Mouse (Mus musculus) CH12.LX (cell line): Measurements from ENCODE around the gene Tex261.

Source experiments
- BHLHE40 ChIP-seq: IDR thresholded peaks from 2 replicates; pipeline ENCODE4 v1.6.1; 2011; ENCODE audit warnings: mild to moderate bottlenecking, low read depth, low read length, improper control_type of control experiment
- CTCF ChIP-seq, 2 experiments: IDR thresholded peaks in 1 of 2; conservative IDR thresholded peaks in 1 of 2; 2 replicates each; pipeline ENCODE4 v1.5.1; 2011 to 2012; ENCODE audit warnings: low read depth in 2 of 2, low read length in 2 of 2, improper control_type of control experiment in 1 of 2, inconsistent platforms in 1 of 2, mild to moderate bottlenecking in 1 of 2, moderate library complexity in 1 of 2
- EP300 ChIP-seq: IDR thresholded peaks from 2 replicates; pipeline ENCODE4 v1.6.1; 2011; ENCODE audit warnings: low read length, improper control_type of control experiment
- MXI1 ChIP-seq: IDR thresholded peaks from 2 replicates; pipeline ENCODE4 v1.6.1; 2011; ENCODE audit warnings: mild to moderate bottlenecking, low read depth, low read length, improper control_type of control experiment
- POLR2AphosphoS2 ChIP-seq: IDR thresholded peaks from 2 replicates; pipeline ENCODE4 v1.6.1; 2011; ENCODE audit warnings: low read depth, low read length, improper control_type of control experiment

DNA sequence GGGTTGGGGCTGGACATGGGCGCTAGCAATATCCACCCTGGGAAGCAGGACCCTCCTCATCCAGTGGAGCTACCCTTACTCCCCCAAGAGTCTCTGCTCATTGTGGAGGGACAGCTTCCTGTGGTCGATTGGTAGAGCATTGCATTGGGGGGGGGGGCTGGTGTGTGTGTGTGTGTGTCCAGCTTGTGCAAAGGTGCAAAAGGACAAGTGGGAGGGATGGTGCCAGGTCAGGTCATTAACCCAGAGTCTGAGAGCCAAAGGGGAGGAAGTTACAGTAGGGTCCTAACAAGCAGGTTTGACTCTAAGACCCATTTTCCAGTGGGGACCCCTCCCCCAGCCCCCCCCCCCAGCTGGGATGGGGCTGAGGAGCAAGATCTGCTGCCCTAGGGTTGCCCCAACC lies 30.1 kb downstream of the Tex261 start:
- no peak for TF ChIP-seq MXI1
- TF ChIP-seq EP300 = no peak
- TF ChIP-seq BHLHE40 = no peak
- no peak for TF ChIP-seq POLR2AphosphoS2
- no peak for TF ChIP-seq CTCF (conservative IDR thresholded peaks at IDR 0.05 in 1 of 2, IDR thresholded peaks at IDR 0.05 in 1 of 2; ENCODE audit: low read depth in 2 of 2, low read length in 2 of 2)
